Mouse (Mus musculus): ENCODE results near the gene Syn3. TPM values are rescaled to one million over a fixed set of nuclear protein-coding genes. Genes with fewer than 3 reads are reported as not detected.

Gene Syn3
- total and polyA plus RNA-seq, 2 experiments from 2014 or later: 18.3 to 67.4 TPM

DNA sequence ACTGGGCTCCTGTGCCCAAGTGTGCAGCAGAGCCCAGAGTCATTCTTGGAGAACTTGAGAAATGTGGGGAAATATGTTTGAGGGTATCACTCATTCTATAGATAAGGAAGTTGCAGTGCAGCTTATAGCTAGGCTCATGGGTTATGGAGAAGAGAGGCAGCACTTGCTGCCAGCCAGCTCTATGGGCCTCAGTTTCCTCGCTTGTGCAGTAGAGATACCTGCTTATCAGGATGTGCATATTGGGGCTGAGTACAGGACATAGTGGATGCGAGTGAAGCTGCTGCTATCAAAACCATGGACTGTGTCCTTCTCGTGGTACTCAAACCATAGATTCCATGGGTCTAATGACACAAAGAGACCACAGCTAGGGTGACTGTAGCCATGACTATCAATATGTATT is 146.2 kb downstream of the Syn3 start:
- H3K4me2 ChIP-seq (ENCODE audit: low read depth, low read length): no peak overlapping the region
- H3K9me3 ChIP-seq (ENCODE audit: low read length): no peaks in the 10 kb centered on the region
- no peak overlapping the region for H3K27ac ChIP-seq
- no peaks in the 10 kb centered on the region for H3K27me3 ChIP-seq (ENCODE audit: insufficient read depth, low read length)
- no peaks in the 10 kb centered on the region for H3K4me1 ChIP-seq (ENCODE audit: insufficient read depth, low read length)
- WGBS: 97% methylated on average over 3 of the region's 3 CpGs
- no peak overlapping the region for H3K9ac ChIP-seq (replicated peaks; ENCODE audit: low read length)
- H3K4me3 ChIP-seq (ENCODE audit: low read length): no peak overlapping the region
- ATAC-seq: no peak
- DNase-seq (ENCODE audit: low spot score): no peak
- H3K36me3 ChIP-seq (ENCODE audit: insufficient read depth, low read length): peaks cover 5% of the 10 kb centered on the region; the same call in 1 of the 2 replicates
- TF ChIP-seq CTCF (IDR thresholded peaks at IDR 0.05; ENCODE audit: low read depth): no peak

DNA sequence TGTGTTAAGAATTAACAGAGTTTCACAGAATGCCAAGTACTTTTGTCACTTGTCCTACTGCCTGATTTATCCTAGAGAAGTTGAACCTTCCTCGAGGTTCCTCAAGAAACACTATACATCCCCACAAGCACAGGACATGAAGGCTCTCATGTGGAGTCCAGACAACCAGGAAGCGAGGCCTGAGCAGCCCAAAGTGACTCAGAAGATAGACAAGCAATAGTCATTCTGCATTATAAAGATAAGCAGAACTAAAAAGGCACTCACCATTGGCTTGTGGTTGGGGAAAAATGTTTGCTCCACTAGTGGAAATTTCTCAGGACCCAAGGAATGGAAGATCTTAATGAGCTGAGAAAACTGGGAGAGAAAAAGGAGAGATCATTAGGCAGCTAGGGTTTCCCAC is 147.4 kb downstream of the Syn3 start:
- no peak overlapping the region for H3K4me2 ChIP-seq (ENCODE audit: low read depth, low read length)
- no peaks in the 10 kb centered on the region for H3K4me1 ChIP-seq (ENCODE audit: insufficient read depth, low read length)
- no peaks in the 10 kb centered on the region for H3K27me3 ChIP-seq (ENCODE audit: insufficient read depth, low read length)
- WGBS: 84% methylated on average over 2 of the region's 2 CpGs
- no peak overlapping the region for H3K27ac ChIP-seq
- peaks cover 5% of the 10 kb centered on the region; the same call in 1 of the 2 replicates for H3K36me3 ChIP-seq (ENCODE audit: insufficient read depth, low read length)
- no peak for DNase-seq (ENCODE audit: low spot score)
- no peak for ATAC-seq
- no peaks in the 10 kb centered on the region for H3K9me3 ChIP-seq (ENCODE audit: low read length)
- no peak for TF ChIP-seq CTCF (IDR thresholded peaks at IDR 0.05; ENCODE audit: low read depth)
- H3K9ac ChIP-seq (replicated peaks; ENCODE audit: low read length): no peak overlapping the region
- no peak overlapping the region for H3K4me3 ChIP-seq (ENCODE audit: low read length)

- TF ChIP-seq CTCF (IDR thresholded peaks at IDR 0.05; ENCODE audit: low read depth): no peak
Measured at GRCm38 (mm10) chr10:86346235-86346840, 152.4 kb downstream of the Syn3 start.

GRCm38 (mm10) chr10:86345645-86346044 is 153.1 kb downstream of the Syn3 start:
- WGBS: 93% methylated on average over 9 of the region's 9 CpGs

More at GRCm38 (mm10) chr10:86346235-86346840, 152.4 kb downstream of the Syn3 start:
- H3K4me1 ChIP-seq (ENCODE audit: insufficient read depth, low read length): peaks cover 11% of the 10 kb centered on the region
- H3K27me3 ChIP-seq (ENCODE audit: insufficient read depth, low read length): no peaks in the 10 kb centered on the region
- H3K4me3 ChIP-seq (ENCODE audit: low read length): no peak overlapping the region
- H3K9me3 ChIP-seq (ENCODE audit: low read length): no peaks in the 10 kb centered on the region
- no peak overlapping the region for H3K4me2 ChIP-seq (ENCODE audit: low read depth, low read length)
- no peak overlapping the region for H3K9ac ChIP-seq (replicated peaks; ENCODE audit: low read length)
- no peak overlapping the region for H3K27ac ChIP-seq
- ATAC-seq: no peak
- DNase-seq (ENCODE audit: low spot score): no peak
- 44% methylated on average over 3 of the region's 3 CpGs for WGBS
- peaks cover 11% of the 10 kb centered on the region for H3K36me3 ChIP-seq (ENCODE audit: insufficient read depth, low read length)

DNA sequence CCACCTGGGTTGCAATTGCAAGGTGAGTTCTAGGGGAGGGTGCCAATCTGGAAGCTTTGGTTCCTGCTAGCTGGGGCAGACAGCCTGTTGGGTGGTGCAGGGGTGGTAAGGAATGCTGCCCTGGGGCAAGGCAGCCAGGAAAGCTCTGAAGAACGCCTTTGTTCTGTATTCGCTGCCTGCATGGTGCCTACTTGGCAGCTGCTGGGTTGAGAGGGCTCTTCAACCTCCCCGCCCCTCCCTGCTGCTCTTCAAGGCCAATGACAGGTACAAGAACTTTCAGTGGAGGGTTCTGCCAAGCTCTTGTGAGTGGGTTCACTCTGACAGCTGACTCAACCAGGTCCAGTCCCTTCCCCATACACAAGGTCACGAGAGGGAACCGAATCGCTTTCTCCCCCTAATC is 154.0 kb downstream of the Syn3 start:
- ATAC-seq: no peak
- Histone ChIP-seq H3K27me3 (ENCODE audit: insufficient read depth, low read length) (no peaks in the 10 kb centered on the region), H3K4me3 (ENCODE audit: low read length) (no peak overlapping the region), H3K36me3 (ENCODE audit: insufficient read depth, low read length) (peaks cover 7% of the 10 kb centered on the region), H3K4me2 (ENCODE audit: low read depth, low read length) (no peak overlapping the region), H3K9me3 (ENCODE audit: low read length) (no peaks in the 10 kb centered on the region), H3K27ac (no peak overlapping the region), H3K4me1 (ENCODE audit: insufficient read depth, low read length) (peaks cover 18% of the 10 kb centered on the region), H3K9ac (replicated peaks; ENCODE audit: low read length) (no peak overlapping the region)
- no peak for TF ChIP-seq CTCF (IDR thresholded peaks at IDR 0.05; ENCODE audit: low read depth)
- WGBS: 69% methylated on average over 6 of the region's 6 CpGs
- no peak for DNase-seq (ENCODE audit: low spot score)

More at GRCm38 (mm10) chr10:86345645-86346044, 153.1 kb downstream of the Syn3 start:
- ATAC-seq (no peak), DNase-seq (ENCODE audit: low spot score) (no peak)
- Histone ChIP-seq H3K9ac (replicated peaks; ENCODE audit: low read length) (no peak overlapping the region), H3K36me3 (ENCODE audit: insufficient read depth, low read length) (peaks cover 7% of the 10 kb centered on the region), H3K4me1 (ENCODE audit: insufficient read depth, low read length) (peaks cover 11% of the 10 kb centered on the region), H3K4me2 (ENCODE audit: low read depth, low read length) (no peak overlapping the region), H3K9me3 (ENCODE audit: low read length) (no peaks in the 10 kb centered on the region), H3K4me3 (ENCODE audit: low read length) (no peak overlapping the region), H3K27me3 (ENCODE audit: insufficient read depth, low read length) (no peaks in the 10 kb centered on the region), H3K27ac (no peak overlapping the region)
- no peak for TF ChIP-seq CTCF (IDR thresholded peaks at IDR 0.05; ENCODE audit: low read depth)

DNA sequence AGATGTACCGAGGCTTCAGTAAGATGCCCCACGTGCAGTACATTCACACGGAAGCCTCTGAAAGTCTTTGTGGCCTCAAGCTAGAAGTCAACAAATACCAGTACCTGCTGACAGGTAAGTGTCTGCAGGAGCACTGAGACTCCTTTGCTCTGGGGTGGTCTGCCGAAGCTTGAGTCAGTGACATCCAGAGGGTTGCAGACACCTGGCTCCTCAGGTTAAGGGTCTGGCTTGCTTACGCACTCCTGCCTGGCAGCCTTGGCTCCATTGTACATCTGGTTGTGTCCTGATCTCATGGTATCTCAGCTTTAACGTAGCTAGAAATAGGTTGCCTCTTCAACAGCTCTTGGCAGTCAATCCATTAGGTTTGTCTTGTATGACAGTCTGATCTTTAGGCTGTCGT is 154.8 kb downstream of the Syn3 start:
- Histone ChIP-seq H3K4me2 (ENCODE audit: low read depth, low read length) (no peak overlapping the region), H3K4me3 (ENCODE audit: low read length) (no peak overlapping the region), H3K9me3 (ENCODE audit: low read length) (no peaks in the 10 kb centered on the region), H3K36me3 (ENCODE audit: insufficient read depth, low read length) (peaks cover 7% of the 10 kb centered on the region), H3K9ac (replicated peaks; ENCODE audit: low read length) (no peak overlapping the region), H3K27ac (no peak overlapping the region), H3K27me3 (ENCODE audit: insufficient read depth, low read length) (no peaks in the 10 kb centered on the region), H3K4me1 (ENCODE audit: insufficient read depth, low read length) (peaks cover 20% of the 10 kb centered on the region)
- TF ChIP-seq CTCF (IDR thresholded peaks at IDR 0.05; ENCODE audit: low read depth): no peak
- 91% methylated on average over 7 of the region's 7 CpGs for WGBS
- no peak for DNase-seq (ENCODE audit: low spot score)
- no peak for ATAC-seq

- Histone ChIP-seq H3K4me3 (ENCODE audit: low read length) (no peak overlapping the region), H3K36me3 (ENCODE audit: insufficient read depth, low read length) (peaks cover 7% of the 10 kb centered on the region), H3K4me1 (ENCODE audit: insufficient read depth, low read length) (peaks cover 20% of the 10 kb centered on the region), H3K9ac (replicated peaks; ENCODE audit: low read length) (no peak overlapping the region), H3K4me2 (ENCODE audit: low read depth, low read length) (no peak overlapping the region), H3K9me3 (ENCODE audit: low read length) (no peaks in the 10 kb centered on the region), H3K27ac (no peak overlapping the region), H3K27me3 (ENCODE audit: insufficient read depth, low read length) (no peaks in the 10 kb centered on the region)
- DNase-seq (ENCODE audit: low spot score) (no peak), ATAC-seq (no peak)
- TF ChIP-seq CTCF (IDR thresholded peaks at IDR 0.05; ENCODE audit: low read depth): no peak
- 83% methylated on average over 6 of the region's 6 CpGs for WGBS
Measured at GRCm38 (mm10) chr10:86343362-86343761, 155.3 kb downstream of the Syn3 start.

All from hindbrain, postnatal 0 days (tissue).